Mouse (Mus musculus): ENCODE data around the gene Spon2.
A peak's percentile ranks its signal among the peaks of the same experiment; 100 is the strongest.

DNA sequence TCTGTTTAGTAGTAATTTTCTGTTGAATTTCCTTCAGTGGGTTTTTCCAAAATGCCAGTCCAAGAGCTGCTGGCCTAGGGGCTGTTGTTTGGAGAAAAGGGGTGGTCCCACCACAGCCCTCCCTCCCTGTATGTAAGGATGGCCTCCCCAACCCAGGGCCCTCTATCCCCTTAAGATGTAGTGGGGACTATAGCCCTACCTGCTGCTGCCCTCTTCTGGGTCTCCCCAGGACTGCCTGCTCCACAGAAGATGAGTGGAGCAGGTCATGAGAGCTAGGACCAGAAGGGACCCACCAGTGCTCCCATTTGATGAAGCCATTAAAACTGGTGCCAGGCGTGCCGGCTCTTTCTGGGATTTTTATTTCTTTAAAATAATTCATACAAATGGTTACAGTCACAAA, 29.1 kb upstream of the Spon2 start:
- TF ChIP-seq CTCF (IDR thresholded peaks at IDR 0.05) (peak; percentile 64), EP300 (IDR thresholded peaks at IDR 0.05) (no peak)

Data from lung, postnatal 0 days (tissue).